Mouse (Mus musculus) stomach, postnatal 0 days (tissue): Measurements from ENCODE around the gene Zfp146. TPM values are rescaled to one million over a fixed set of nuclear protein-coding genes. Genes with fewer than 3 reads are reported as not detected.

ENCODE experiments used
- ATAC-seq: fragments of 200-750 bp; cut with Nextera tagmentation; 2 replicates; pipeline ENCODE4 v1.8.0; 2017; ENCODE audit not compliant: low FRiP score, low TSS enrichment
- DNase-seq: peaks from one replicate; pipeline ENCODE4 v3.0.0-alpha.2; 2016; ENCODE audit warnings: low spot score
- H3K27ac ChIP-seq: fragments of 300-500 bp; sonication (generic); replicated peaks from 2 replicates; pipeline ENCODE4 v1.5.1; 2014; ENCODE audit warnings: mild to moderate bottlenecking, control low read depth
- H3K27me3 ChIP-seq: fragments of 300-500 bp; sonication (generic); 2 replicates; pipeline ENCODE4 v1.6.1; 2014; ENCODE audit warnings: low read length; ENCODE audit not compliant: control insufficient read depth, insufficient read depth
- H3K36me3 ChIP-seq: fragments of 300-500 bp; sonication (generic); 2 replicates; pipeline ENCODE4 v1.6.1; 2014; ENCODE audit warnings: low read length, mixed read lengths; ENCODE audit not compliant: control insufficient read depth, insufficient read depth
- H3K4me1 ChIP-seq: fragments of 300-500 bp; sonication (generic); replicated peaks from 2 replicates; pipeline ENCODE4 v1.6.1; 2014; ENCODE audit warnings: antibody characterized with exemption; ENCODE audit not compliant: control insufficient read depth, insufficient read depth
- H3K4me2 ChIP-seq: fragments of 300-500 bp; sonication (generic); replicated peaks from 2 replicates; pipeline ENCODE4 v1.6.1; 2014; ENCODE audit warnings: low read depth, mild to moderate bottlenecking, control low read depth, moderate library complexity
- H3K4me3 ChIP-seq: fragments of 300-500 bp; sonication (generic); 2 replicates; pipeline ENCODE4 v1.5.1; 2014; ENCODE audit warnings: low read depth, low read length, control low read depth
- H3K9ac ChIP-seq: fragments of 300-500 bp; sonication (generic); 2 replicates; pipeline ENCODE4 v1.6.1; 2014; ENCODE audit warnings: mild to moderate bottlenecking, low read length, control low read depth, mixed read lengths
- H3K9me3 ChIP-seq: fragments of 300-500 bp; sonication (generic); 2 replicates; pipeline ENCODE4 v1.6.1; 2016; ENCODE audit warnings: low read length; ENCODE audit not compliant: control insufficient read depth
- CTCF ChIP-seq: IDR thresholded peaks from 2 replicates; pipeline ENCODE4 v1.5.1; 2016; ENCODE audit warnings: antibody characterized with exemption, low read depth, mild to moderate bottlenecking, moderate library complexity
- EP300 ChIP-seq: optimal IDR thresholded peaks from 2 replicates; pipeline ENCODE3; 2016; ENCODE audit warnings: antibody characterized with exemption
- WGBS: fragments of 180-500 bp; shearing (Covaris S2); extraction: QIAGEN DNeasy Blood & Tissue Kit; methylation state at CpG from one replicate; pipeline ENCODE4 v1.1.7; 2014; 5-methylcytosine and 5-hydroxymethylcytosine counted together
- polyA plus RNA-seq: library from polyadenylated mRNA; unstranded; fragments of >200 nt; fragmentation: Nextera tagmentation; extraction: Ambion mirVana; gene quantifications from 2 replicates; pipeline ENCODE4 v1.2.1, GENCODE M21; 2015

Zfp146 gene
- polyA plus RNA-seq, 1 experiment from 2014 or later = 5.4 TPM

- whole genome bisulfite sequencing = 81% methylated on average over 11 of the region's 11 CpGs
- no peak overlapping the region for H3K4me3 ChIP-seq
- DNase-seq (no peak), ATAC-seq (no peak)
- TF ChIP-seq EP300 = no peak
- TF ChIP-seq CTCF = no peak
- H3K27me3 ChIP-seq = no peaks in the 10 kb centered on the region
- no peak overlapping the region for H3K9ac ChIP-seq
- no peak overlapping the region for H3K27ac ChIP-seq
- no peaks in the 10 kb centered on the region for H3K9me3 ChIP-seq
- H3K4me2 ChIP-seq = no peak overlapping the region
- H3K4me1 ChIP-seq = no peaks in the 10 kb centered on the region
- H3K36me3 ChIP-seq = peaks cover 8% of the 10 kb centered on the region
Observed at GRCm38 (mm10) chr7:30178256-30178655, 8.7 kb upstream of the Zfp146 start.

GRCm38 (mm10) chr7:30176474-30176873 is 6.9 kb upstream of the Zfp146 start:
- Histone ChIP-seq H3K4me2 (no peak overlapping the region), H3K4me3 (no peak overlapping the region), H3K9ac (no peak overlapping the region; the same call in 1 of the 2 replicates), H3K27ac (no peak overlapping the region), H3K36me3 (peaks cover 8% of the 10 kb centered on the region), H3K27me3 (no peaks in the 10 kb centered on the region), H3K4me1 (no peaks in the 10 kb centered on the region), H3K9me3 (no peaks in the 10 kb centered on the region)
- WGBS = 83% methylated on average over 12 of the region's 12 CpGs
- ATAC-seq (no peak), DNase-seq (no peak)
- TF ChIP-seq EP300 (no peak), CTCF (no peak)

GRCm38 (mm10) chr7:30170283-30170951 is 867 bp upstream of the Zfp146 start:
- H3K27ac ChIP-seq = peak overlapping the region; percentile 88; the same call in 1 of the 2 replicates
- peak overlapping the region; percentile 72 for H3K4me2 ChIP-seq
- ATAC-seq = peak; percentile 52
- no peaks in the 10 kb centered on the region for H3K9me3 ChIP-seq
- H3K27me3 ChIP-seq = no peaks in the 10 kb centered on the region
- DNase-seq = no peak
- no peaks in the 10 kb centered on the region for H3K4me1 ChIP-seq
- H3K36me3 ChIP-seq = no peaks in the 10 kb centered on the region
- H3K9ac ChIP-seq = peak overlapping the region; percentile 82
- WGBS = 18% methylated on average over 11 of the region's 11 CpGs
- TF ChIP-seq EP300 = no peak
- TF ChIP-seq CTCF = no peak
- peak overlapping the region; percentile 74 for H3K4me3 ChIP-seq

GRCm38 (mm10) chr7:30168914-30169582 is 502 bp downstream of the Zfp146 start:
- Histone ChIP-seq H3K27me3 (no peaks in the 10 kb centered on the region), H3K36me3 (0 out of 2 replicates have a peak, but pooled peaks cover 3% of the 10 kb centered on the region), H3K4me3 (peak overlapping the region; percentile 74), H3K4me2 (peak overlapping the region; percentile 72), H3K9me3 (peaks cover 3% of the 10 kb centered on the region; the same call in 1 of the 2 replicates), H3K4me1 (no peaks in the 10 kb centered on the region), H3K27ac (peak overlapping the region; percentile 88), H3K9ac (peak overlapping the region; percentile 82)
- WGBS = 1% methylated on average over 21 of the region's 21 CpGs
- no peak for TF ChIP-seq EP300
- no peak for TF ChIP-seq CTCF
- DNase-seq = no peak
- no peak; the same call in 1 of the 2 replicates for ATAC-seq

GRCm38 (mm10) chr7:30164745-30165144 is 4.8 kb downstream of the Zfp146 start:
- no peak overlapping the region for H3K4me3 ChIP-seq
- H3K27me3 ChIP-seq = no peaks in the 10 kb centered on the region
- H3K4me1 ChIP-seq = no peaks in the 10 kb centered on the region
- H3K27ac ChIP-seq = no peak overlapping the region
- no peak overlapping the region for H3K4me2 ChIP-seq
- DNase-seq = no peak
- no peak overlapping the region for H3K9ac ChIP-seq
- peaks cover 10% of the 10 kb centered on the region; the same call in 1 of the 2 replicates for H3K9me3 ChIP-seq
- H3K36me3 ChIP-seq = peaks cover 31% of the 10 kb centered on the region
- no peak for ATAC-seq
- 99% methylated on average over 2 of the region's 2 CpGs for WGBS
- TF ChIP-seq EP300 (no peak), CTCF (no peak)

GRCm38 (mm10) chr7:30163113-30163512 is 6.4 kb downstream of the Zfp146 start:
- Histone ChIP-seq H3K36me3 (peaks cover 42% of the 10 kb centered on the region), H3K4me2 (no peak overlapping the region), H3K27ac (no peak overlapping the region), H3K4me3 (no peak overlapping the region), H3K27me3 (no peaks in the 10 kb centered on the region), H3K4me1 (no peaks in the 10 kb centered on the region), H3K9me3 (peaks cover 10% of the 10 kb centered on the region; the same call in 1 of the 2 replicates), H3K9ac (no peak overlapping the region)
- DNase-seq = no peak
- ATAC-seq = no peak
- WGBS = 96% methylated on average over 5 of the region's 5 CpGs
- TF ChIP-seq EP300 = no peak
- peak; percentile 8; the same call in 1 of the 2 replicates for TF ChIP-seq CTCF
